Mouse (Mus musculus) testis, postnatal 14 days (tissue): ENCODE data around the gene 1500011B03Rik.
A peak's percentile ranks its signal among the peaks of the same experiment; 100 is the strongest.

Experiments
- DNase-seq: peaks from one replicate; pipeline ENCODE4 v3.0.0; 2021; ENCODE audit warnings: low spot score

The 1500011B03Rik gene

DNA sequence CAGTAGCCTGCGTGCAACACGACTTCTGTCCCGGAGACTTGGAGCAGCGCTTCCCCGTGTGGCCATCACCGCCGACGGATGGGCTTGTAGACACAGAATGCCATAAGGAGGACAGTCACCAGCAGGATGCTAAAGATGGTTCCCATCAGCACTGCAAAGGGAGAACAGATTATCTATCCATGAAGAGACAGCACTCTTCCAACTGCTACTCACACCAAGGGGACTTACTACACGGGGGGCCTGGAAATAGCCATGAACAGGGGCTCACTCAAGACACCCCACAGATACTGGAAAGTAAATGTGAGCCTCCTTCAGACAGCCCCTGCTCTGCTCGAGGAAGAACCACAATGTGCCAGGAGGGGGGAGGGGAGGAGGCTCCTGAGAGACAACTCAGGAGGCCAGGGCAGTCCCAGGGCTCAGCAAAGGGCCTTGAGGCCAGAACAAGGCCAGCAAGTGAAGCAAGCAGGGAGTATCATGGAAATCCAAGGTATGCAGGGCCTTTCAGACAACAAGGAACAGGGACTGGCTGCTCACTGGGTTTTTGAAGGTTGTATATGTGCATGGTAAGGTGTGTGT is 14.0 kb downstream of the 1500011B03Rik start:
- DNase-seq = no peak

DNA sequence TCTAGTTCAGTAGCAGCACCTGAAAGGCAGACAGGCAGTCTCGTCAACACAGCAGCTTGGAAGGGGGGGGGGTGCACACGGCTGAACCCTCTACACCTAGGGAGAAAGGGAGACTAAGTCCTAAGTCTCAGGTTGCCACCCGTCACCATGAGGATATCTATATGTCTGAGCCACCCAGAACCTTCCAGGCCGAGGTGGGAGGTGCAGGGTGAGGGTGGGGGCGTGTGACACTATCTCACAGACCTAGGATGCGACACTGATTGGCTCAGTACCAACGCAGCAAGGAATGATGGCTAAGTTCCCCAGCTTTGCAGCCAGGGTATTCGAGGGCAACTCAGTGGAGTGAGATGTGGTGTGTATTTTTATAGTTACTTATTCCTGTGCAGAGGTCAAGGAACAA is 14.9 kb downstream of the 1500011B03Rik start:
- no peak for DNase-seq

DNA sequence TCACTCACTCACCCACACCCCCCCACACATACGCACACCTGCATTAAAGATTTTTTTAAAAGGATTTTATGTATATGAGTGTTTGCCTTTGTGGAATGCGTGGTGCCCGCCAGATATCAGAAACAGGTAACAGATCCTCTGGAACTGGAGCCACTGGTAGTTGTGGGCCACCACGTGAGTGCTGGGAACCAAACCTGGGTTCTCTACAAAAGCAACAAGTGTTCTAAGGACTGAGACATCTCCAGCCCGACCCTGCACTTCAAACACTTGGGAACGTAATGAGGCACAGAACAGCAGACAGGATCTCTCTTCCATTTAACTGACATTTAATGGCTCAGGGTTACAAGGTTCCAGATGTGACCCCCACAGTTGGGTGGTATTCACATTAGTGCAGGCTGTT is 15.4 kb downstream of the 1500011B03Rik start:
- DNase-seq = no peak

DNA sequence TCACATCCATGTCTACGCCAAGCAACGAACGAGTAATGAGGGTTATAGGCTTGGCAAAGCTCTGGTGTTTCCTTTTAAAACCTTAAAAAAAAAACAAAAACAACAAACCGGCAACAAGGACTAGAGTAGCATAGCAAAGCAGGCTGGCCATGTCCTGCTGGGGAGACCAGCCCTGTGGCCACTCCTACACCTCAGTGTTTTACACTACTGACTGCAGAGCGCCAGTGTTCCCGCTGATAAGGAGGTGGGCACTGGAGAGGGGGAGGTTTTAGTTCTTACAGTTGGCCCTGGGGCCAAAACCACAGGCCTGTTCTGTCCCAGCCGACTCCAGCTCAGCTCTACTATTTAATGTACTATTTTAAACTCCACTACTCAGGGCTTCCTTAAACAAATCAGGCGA is 15.8 kb downstream of the 1500011B03Rik start:
- DNase-seq = no peak

DNA sequence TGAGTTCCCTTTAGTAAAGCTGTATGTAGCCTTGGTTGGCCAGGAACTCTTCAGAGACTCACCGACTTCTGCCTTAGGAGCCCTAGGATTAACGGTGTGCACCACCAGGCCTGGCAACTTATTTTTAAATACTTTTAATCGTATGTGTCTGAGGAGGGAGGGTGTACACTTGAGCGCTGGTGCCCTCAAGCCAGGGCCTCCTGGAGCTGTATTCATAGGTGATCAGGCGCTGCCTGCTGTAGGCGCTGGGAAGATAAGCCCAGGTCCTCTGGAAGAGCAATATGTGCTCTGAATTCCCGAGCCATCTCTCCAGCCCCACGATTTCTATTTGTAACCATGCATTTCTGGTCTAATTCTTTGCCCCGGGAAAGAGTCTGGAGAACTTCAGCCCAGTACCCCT is 16.2 kb downstream of the 1500011B03Rik start:
- no peak for DNase-seq

DNA sequence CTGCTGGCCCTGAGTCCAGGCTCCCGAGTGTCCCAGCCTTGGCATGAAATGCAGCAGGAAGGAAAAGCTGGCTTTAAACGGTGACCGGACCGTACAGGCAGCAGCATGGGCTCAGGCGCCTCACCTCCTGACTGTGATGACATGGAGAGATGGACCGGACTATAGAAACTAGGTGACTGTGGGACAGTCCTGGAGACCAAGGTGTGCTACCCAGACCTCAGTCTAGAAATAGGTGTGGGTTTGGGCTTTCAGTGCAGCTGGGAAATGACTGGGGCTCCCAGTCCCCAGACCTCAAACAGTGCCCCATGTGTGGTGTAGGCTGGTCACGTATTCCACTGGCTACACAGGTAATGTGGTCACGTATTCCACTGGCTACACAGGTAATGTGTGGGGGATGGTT is 16.6 kb downstream of the 1500011B03Rik start:
- no peak for DNase-seq

DNA sequence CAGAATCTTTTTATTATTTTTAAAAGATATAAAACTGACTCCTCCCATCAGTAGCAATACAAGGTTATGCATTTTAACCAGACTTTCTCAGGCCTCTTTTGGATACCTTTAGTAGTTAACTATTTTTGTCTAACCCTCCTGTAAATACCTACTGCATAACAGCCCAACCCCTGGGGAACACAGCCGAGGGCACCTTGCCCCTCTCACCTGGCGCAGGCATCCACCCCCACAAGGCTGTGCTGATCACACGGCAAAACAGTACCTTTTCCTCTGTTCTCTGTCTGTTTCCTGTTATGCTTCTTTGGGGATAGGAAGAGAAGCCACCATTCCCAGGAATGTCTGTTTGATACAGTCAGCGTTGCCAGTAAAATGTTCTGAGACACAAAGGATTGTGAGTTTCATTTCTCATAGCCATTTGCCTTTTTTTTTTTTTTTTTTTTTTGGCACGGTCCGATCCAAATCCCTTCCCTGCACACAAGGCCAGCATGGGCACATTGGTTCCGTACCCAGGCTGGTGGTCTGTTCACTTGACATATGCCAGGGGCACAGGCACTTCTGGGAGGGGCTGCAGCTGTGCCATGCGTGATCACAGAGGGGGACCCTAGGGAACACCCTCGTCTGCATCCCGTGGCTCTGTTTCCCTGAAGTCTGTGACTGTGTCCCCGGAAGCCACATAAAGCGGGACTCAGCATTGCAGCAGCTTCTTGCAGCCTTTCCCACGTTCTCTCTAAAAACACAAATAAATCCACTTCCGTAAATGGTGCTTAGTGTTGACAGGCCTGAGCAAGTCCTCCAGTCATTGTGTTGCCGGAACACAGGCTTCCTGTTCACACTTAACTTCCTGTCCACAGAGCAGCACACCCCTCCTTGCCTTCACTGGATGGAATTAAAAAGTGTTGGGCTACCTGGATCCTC is 17.6 kb downstream of the 1500011B03Rik start:
- no peak for DNase-seq

DNA sequence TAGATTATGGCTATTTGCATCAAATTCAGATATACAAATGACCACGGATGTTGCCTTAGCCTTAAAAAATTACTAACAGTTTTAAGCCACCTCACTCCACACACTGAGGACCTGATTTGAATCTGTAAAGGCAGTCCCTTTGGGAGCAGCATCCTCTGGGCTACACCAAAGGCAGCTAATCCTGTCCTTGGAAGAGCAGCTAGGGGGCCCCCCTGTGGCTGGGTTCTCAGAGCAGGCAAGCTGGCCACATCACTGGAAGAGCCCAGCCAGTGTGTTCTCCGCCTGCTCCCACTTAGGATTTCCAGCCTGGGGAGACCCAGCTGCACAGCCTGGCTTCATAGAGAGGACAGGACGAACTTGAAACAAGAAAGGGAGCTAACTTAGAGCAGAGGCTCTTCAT is 18.3 kb downstream of the 1500011B03Rik start:
- no peak for DNase-seq

DNA sequence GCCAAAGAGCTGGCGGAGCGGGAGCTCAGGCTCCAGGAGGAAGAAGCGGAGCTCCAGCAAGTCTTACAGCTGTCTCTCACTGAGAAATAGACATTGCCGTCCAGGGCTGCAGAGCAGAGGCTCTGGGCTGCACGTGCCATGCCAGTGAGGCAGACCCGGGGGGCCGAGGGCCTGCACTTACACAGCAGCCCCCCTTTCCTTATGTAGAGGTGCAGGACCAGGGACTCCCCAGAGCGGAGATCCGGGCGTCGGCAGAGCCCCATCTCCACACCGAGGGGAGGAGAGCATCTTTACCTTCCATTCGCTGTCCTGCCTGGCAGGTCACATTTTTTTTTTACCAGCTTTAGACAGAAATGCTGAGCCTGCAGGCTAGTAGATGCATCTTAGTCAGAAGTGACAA is 18.9 kb downstream of the 1500011B03Rik start:
- no peak for DNase-seq

DNA sequence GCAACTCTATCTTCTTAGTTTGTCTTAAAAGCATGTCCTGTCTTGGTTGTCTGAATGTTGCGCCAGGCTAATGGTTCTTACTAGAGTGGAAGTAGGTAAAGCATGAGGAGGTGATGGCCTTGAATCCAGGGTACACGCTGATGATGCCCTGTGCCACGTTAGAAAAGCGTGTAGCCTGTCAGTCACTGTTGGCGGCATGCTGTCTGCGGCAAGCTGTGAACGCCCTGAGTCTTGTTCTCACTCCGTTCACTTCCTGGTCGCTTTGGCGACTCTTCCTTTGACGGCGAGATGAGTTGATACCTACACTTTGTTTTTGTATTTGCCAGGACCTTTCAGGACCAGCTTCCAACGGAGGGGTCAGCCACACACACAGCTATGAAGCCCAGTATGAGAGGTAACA is 20.0 kb downstream of the 1500011B03Rik start:
- DNase-seq = no peak

DNA sequence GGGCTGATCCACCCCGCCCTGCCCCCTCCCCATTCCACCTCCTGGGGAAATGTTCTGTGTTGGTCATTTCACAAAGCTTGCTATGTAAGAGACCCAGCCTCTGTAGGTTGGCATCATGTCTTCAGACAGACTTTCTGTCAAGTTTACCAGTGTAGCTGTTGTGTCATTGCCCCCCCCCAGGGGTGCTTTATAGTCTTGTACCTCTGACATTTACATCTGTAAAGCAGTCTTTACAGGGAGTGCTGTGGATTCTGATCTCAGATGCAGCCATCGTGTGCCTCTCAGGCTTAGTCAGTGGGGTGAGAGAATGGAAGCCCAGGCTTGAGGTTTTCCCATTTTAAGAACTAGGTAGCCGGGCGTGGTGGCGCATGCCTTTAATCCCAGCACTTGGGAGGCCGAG is 21.4 kb downstream of the 1500011B03Rik start:
- DNase-seq = no peak

DNA sequence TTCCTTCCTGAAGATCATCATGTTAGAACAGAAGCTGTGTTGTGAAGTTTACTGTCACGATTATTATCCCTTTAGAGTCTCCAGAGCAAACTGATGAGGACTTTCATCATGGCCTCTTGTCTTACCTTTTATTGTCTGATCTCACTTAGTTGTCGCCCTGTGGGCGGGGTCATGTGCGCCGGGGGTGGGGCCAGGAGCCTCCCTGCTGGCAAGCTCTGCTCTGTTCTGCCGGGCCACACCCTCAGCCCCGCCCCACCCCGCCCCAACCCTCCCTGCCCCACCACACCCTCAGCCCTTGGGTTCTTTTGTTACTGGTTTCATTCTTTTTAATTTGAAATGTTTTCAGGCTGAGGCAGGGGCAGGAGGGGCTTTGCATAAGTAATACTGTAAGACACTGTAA is 22.2 kb downstream of the 1500011B03Rik start:
- no peak for DNase-seq

DNA sequence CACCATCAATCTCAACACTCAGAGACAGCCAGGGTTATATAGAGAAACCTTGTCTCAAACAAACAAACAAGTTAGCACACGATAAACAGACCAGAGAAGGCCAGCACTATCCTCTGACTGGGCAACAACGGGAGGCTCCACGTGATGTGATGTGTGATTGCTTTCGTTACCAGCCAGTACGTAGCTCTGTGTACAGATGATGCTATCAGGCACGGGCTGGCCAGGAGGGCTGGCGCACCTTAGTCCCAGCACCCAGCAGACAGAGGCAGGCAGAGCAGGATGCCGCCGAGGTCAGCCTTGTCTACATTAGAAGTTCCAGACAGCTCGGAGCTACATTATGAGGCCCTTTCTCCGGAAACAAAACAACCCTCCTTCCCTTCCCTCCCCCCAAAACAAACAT is 23.4 kb downstream of the 1500011B03Rik start:
- no peak for DNase-seq

DNA sequence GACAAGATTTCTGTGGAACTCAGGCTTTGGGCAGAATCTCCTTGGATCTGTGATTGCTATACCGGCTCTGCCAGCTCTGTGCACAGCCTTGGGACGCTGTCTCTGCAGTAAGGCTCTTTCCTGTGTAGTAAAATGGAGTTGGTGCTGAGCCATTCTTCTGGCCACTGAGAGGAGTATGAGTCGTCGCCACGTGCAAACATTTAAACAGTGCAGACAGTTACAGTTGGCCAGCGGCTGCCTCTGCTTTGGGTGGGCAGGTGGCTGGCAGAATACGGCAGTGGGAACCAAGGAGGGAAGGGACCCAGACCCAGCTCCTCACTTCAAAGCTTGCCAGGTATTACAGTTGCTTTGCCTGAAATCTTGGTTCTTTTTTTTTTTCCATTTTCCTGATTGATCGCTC is 26.0 kb downstream of the 1500011B03Rik start:
- no peak for DNase-seq

DNA sequence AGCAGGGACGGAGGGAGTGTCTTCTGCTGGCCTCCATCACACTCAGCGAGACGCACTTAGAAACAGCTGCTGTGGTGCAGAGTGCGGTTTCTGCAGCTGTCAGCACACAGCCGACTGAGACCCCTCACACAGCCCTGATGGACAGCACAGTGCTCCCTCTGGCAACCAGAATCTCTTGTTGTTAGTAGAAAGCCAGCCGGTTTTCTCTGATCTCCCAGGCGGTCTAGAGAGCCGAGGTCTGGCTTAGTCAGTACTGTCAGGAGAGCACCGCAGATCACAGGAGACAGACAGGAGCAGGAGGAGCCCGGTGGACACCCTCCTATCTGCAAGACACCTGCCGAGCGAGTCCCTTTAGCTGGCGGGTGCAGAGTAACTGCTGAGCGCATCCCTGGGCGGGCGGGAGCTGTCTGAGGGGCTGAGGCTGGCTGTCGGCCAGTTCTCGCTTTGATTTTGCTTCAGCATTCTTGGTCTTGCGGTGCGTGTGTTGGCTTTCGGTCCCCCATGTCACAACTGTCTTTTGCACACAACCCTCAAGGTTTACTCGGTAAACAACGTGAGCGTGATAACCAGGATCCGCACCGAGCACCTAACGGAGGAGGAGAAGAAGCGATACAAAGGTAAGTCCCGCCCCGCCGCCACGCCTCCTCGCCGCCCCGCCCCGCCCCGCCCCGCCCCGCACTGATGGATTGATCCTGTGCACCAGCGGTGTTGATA is 26.8 kb downstream of the 1500011B03Rik start:
- peak; percentile 38 for DNase-seq

DNA sequence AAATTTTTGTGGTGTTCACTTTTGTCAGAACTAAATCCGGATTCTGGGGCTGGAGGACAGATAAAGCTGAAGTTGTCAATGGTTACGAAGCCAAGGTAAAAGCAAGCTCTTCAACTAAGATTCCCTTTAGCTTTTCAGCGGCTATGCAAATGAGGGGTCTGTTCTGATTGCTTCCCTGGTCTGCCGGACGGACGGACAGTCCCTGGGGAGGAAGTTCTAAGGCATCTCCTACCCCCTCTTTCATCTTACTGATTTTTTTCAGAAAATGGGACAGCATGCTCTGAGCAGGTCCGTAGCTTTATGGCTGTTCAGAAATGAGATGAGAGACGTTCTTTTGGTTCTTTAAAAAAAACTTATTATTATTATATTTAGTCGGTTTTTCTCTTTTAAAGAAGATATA is 27.6 kb downstream of the 1500011B03Rik start:
- no peak for DNase-seq

DNA sequence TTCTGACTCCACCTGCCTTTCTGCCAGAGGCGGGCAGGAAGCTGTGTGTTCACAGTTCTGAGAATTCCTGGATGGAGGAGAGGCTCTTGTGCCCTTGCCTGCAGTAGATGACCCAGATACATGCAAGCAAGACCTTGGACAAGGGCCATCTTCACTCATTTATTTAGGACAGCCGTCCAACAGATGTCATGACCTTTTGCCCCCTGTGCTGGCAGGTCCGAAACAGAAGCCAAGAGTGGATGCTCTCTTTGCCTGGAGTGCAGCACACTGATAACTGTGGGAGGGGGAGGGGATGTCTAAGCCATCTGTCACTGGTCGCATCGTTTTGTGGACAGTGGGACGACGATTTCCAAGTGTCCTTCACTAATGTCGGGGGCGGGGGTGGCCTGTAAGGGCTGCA is 28.0 kb downstream of the 1500011B03Rik start:
- no peak for DNase-seq

DNA sequence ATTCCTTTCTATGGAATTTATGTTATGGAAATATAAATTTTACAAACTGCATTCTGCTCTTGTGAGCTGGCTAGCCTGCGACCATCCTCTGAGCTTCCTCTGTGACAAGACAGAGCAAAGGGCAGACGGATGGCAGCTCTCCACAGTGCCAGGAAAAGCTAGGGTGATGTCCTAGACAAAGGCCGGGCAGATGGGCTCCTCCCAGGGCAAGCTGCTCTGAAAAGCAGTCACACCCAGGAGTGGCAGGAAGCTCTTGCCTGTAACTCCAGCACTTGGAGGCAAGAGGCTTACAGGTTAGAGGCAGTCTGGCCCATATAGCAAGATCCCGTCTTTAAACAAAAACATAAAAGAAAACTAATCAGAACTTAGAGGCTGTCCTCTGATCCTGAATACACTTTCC is 28.7 kb downstream of the 1500011B03Rik start:
- no peak for DNase-seq

DNA sequence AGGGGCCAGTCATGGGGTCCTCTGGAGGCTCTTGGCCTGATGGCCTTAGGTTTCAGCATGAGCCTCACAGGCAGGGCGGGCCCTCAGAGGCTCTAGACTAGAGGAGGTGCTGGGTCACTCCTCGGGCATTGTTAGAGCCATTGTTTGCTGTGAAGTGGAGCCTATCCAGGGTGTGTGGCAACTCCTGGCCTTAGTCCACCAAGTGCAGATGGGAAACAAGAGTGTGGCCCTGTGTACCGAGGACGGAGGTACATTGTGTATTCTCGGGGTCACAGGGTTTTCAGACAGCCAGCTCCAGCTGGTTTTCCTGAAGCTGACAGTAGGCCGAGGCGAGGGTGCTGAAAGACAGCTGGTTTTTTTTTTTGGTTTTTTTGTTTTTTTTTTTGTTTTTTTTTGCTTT is 30.0 kb downstream of the 1500011B03Rik start:
- no peak for DNase-seq

DNA sequence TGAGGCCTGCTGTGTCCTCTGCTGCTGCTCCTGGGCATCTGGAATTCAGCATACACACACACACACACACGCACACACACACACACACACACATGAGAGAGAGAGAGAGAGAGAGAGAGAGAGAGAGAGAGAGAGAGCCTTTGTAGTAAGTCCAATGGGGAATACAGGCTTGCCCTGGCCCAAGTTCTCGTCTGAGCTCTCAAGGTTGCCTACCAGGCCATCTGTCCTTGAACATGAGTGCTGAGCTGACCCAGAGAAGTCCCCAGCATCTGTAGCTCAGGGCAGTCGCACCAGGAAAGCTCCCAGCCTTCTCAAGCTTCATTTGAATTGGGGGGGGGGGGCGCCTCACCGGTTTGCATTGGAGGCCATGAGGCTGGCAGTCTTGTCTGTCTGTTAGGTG is 38.1 kb downstream of the 1500011B03Rik start:
- DNase-seq = no peak

DNA sequence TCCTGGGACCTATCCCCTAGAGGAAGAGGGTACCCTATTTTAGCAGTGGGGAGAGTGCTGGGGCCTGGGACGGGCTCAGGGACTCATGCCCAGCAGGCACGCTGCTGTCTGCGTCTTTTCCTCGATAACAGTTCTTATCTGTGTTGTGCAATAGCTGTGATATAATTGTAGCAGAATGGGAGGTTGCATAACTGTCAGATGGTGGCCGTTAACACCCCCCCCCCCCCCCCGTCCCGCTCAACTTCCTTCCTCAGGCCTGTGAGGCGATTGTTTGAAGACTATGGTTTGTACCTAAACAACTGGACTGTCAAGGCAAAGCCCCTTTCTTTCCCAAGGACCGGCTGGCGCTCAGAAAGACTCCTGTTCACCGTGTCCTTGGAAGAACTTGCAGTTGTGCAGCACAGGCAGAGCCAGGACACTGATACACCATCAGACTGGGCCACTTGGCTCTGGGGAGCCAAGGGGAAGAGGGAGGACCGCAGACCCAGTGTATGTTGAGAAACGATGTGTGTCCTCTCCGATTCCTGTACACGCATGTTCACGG is 38.6 kb downstream of the 1500011B03Rik start:
- peak; percentile 40 for DNase-seq

DNA sequence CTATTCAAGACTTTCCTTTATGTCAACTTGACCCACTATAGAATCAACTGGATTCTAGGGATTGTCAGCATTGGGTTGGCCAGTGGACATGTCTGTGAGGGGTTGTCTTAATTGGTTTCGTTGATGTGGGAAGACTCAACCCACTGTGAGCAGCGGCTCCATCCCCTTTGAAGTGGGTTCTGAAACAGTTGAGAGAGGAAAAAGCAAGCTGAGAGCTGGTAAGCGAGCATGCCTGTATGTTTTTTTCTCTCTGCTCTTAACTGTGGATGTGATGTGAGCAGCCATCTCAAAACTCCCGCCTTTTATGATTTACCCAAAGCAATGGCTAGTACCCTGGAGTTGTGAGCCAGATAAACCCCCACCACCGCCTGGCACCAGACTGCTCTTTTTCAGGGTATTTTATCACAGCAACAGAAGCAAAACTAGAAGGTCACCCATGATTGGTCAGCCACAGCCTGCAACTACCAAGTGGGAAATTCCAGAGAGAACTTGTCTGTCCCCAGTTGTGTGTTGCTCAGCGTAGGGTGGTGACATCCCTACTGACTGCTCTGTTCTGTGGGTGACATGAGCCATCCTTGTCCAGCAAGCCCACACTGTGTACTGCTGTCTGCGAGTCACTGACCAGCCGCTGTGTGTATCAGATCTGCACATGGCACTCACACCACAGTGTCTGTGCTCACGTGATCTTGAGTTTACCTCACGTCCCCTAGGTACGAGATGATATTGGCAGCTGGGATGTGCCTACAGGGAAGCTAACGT is 39.7 kb downstream of the 1500011B03Rik start:
- no peak for DNase-seq
